13 mouse cellular contexts compared by ENCODE assay signal in the genomic region with DNA sequence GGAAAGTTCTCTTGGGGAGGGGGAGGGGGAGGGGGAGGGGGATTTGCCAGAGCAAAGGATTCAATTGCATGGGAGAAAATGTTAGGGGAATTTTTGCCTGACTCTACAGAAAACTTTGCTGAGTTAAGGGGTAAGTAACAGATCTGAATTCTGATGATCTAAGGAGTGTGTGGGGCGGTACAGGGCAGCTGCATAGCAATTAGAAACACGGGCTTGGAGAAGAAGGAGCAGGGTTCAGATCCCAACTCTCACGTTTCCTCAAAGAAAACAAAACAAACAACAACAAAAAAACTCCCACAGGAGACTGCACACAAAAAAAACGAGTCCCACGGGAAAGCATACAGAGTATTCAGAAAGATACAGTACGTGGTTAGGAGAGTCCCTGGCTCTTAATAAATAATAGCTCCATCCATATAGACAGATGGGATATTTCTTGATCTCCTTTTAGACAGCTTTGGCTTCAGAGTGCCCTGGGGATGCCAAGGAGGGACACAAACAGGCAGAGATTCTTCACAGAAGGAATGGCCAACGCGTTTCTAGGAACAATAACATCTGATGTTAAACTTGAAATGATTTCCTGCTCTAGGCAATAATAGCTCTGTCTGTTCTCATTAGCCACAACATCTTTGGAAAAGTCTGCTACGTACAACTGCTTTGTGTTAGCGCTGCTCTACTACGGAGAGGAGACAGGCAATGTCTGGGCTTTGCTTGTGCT. TPM values are rescaled to one million over a fixed set of nuclear protein-coding genes. Genes with fewer than 3 reads are reported as not detected.
A peak's percentile ranks its signal among the peaks of the same experiment; 100 is the strongest.
DNase-seq lines count a peak whose midpoint lies in the region; ATAC-seq lines count a peak whose summit lies in the region.
"Had no signal": no experiment of that assay in that cellular context is flagged by ENCODE, and none has a peak within 500 bp of the region (broad histone marks: within the 10 kb centered on the region; RNA-seq: fewer than 3 reads in every experiment).

No protein-coding gene starts in this region.

- H3K4me1 ChIP-seq in heart, embryonic 12.5 days (replicated peaks), result peaks cover 44% of the 10 kb centered on the region
- H3K4me1 ChIP-seq in forebrain, embryonic 13.5 days, result peaks cover 50% of the 10 kb centered on the region
- peaks cover 6% of the 10 kb centered on the region; the same call in 1 of the 2 replicates for H3K4me1 ChIP-seq in liver, embryonic 11.5 days (replicated peaks; ENCODE audit: control insufficient read depth, insufficient read depth, low read length)

- 0 out of 2 replicates have a peak, but pooled peaks cover 3% of the 10 kb centered on the region for H3K9me3 ChIP-seq in heart, embryonic 12.5 days (replicated peaks)
- no peaks in the 10 kb centered on the region for H3K9me3 ChIP-seq in forebrain, embryonic 13.5 days (replicated peaks)
- no peaks in the 10 kb centered on the region for H3K9me3 ChIP-seq in liver, embryonic 11.5 days (ENCODE audit: control insufficient read depth, low read length)

- no peak for DNase-seq in heart, postnatal 36 days
- peak; percentile 62 for DNase-seq in MN1 (ENCODE audit: low spot score)
- peak; percentile 44 for DNase-seq in lung, postnatal 10 days
- no peak for DNase-seq in right cerebral cortex, postnatal 36 days (ENCODE audit: low spot score in 2 of 2)
- no peak for DNase-seq in liver, embryonic 11.5 days (ENCODE audit: low spot score)
- DNase-seq in layer of hippocampus, adult 9-10 months (ENCODE audit: low spot score), result no peak
- DNase-seq: cerebellum, adult 8-10 months; gastrocnemius, postnatal 25 days; layer of hippocampus, postnatal 36 days; liver had no signal

- whole genome bisulfite sequencing in heart, embryonic 12.5 days, result 31% methylated on average over 11 of the region's 11 CpGs
- 17% methylated on average over 11 of the region's 11 CpGs for WGBS in forebrain, embryonic 13.5 days
- 34% methylated on average over 11 of the region's 11 CpGs for WGBS in liver, embryonic 11.5 days

- no peaks in the 10 kb centered on the region for H3K36me3 ChIP-seq in heart, embryonic 12.5 days
- H3K36me3 ChIP-seq in forebrain, embryonic 13.5 days (ENCODE audit: poor library complexity, severe bottlenecking), result no peaks in the 10 kb centered on the region
- no peaks in the 10 kb centered on the region for H3K36me3 ChIP-seq in liver, embryonic 11.5 days (ENCODE audit: control insufficient read depth, insufficient read depth, low read length)

- no peak for ATAC-seq in heart, embryonic 12.5 days (ENCODE audit: insufficient number of reproducible peaks, low FRiP score)
- peak; percentile 37 for ATAC-seq in forebrain, embryonic 13.5 days
- no peak for ATAC-seq in liver, embryonic 11.5 days (replicated peaks; ENCODE audit: low FRiP score)

- H3K9ac ChIP-seq in heart, embryonic 12.5 days, result no peak overlapping the region
- H3K9ac ChIP-seq in forebrain, embryonic 13.5 days, result no peak overlapping the region
- H3K9ac ChIP-seq in liver, embryonic 11.5 days (ENCODE audit: low read depth, low read length), result no peak overlapping the region

- H3K27me3 ChIP-seq in heart, embryonic 12.5 days (replicated peaks), result no peaks in the 10 kb centered on the region
- no peaks in the 10 kb centered on the region for H3K27me3 ChIP-seq in forebrain, embryonic 13.5 days
- 0 out of 2 replicates have a peak, but pooled peaks cover 2% of the 10 kb centered on the region for H3K27me3 ChIP-seq in liver, embryonic 11.5 days (replicated peaks; ENCODE audit: control insufficient read depth, insufficient read depth, low read length)
- H3K27me3 ChIP-seq: Patski had no signal

- H3K4me2 ChIP-seq in heart, embryonic 12.5 days, result peak overlapping the region; percentile 57
- peak overlapping the region; percentile 4 for H3K4me2 ChIP-seq in forebrain, embryonic 13.5 days
- H3K4me2 ChIP-seq in liver, embryonic 11.5 days, result no peak overlapping the region

- intact Hi-C loops in heart, postnatal 36 days (cut with DNase I), result loop anchor here (5.0 kb wide), 1 partner anchor 286 kb away; a partner anchor contains a TSS

- peak overlapping the region; percentile 76 for H3K27ac ChIP-seq in heart, embryonic 12.5 days (ENCODE audit: poor library complexity, severe bottlenecking)
- H3K27ac ChIP-seq in forebrain, embryonic 13.5 days, result peak overlapping the region; percentile 79
- H3K27ac ChIP-seq in liver, embryonic 11.5 days (ENCODE audit: low read depth, low read length), result no peak overlapping the region

- no peak overlapping the region for H3K4me3 ChIP-seq in heart, embryonic 12.5 days
- no peak overlapping the region for H3K4me3 ChIP-seq in forebrain, embryonic 13.5 days
- no peak overlapping the region for H3K4me3 ChIP-seq in liver, embryonic 11.5 days (ENCODE audit: low read depth, low read length)

RNA-seq across cellular contexts. Expression of a gene that starts 29.4 kb away (rescaled TPM):
- polyA plus RNA-seq in heart, embryonic 12.5 days (2016; fragmentation: Nextera tagmentation; extraction: Ambion mirVana), result 69.7 and 71.7 TPM in 2 replicates
- 10 to 100 TPM; 59.0 to 66.0 TPM for total RNA-seq in heart, postnatal 36 days (2021)
- polyA plus RNA-seq in forebrain, embryonic 13.5 days (2015; fragmentation: Nextera tagmentation; extraction: Ambion mirVana), result 74.2 and 84.3 TPM in 2 replicates
- polyA plus RNA-seq in liver, embryonic 11.5 days (2014; fragmentation: Nextera tagmentation; extraction: Ambion mirVana), result 101 and 106 TPM in 2 replicates

Comparison
In these comparisons a context has a peak if more than half of its experiments do, and no peak if none do; other contexts are left out.
1. DNase-seq: peak in MN1 (single experiment) and lung, postnatal 10 days (single experiment); none in heart, postnatal 36 days (0 of 2), right cerebral cortex, postnatal 36 days (0 of 2), liver, embryonic 11.5 days (single experiment) and layer of hippocampus, adult 9-10 months (single experiment).